Mouse (Mus musculus) thymus, postnatal 25 days (tissue): ENCODE measurements around the gene Exoc3l2.

Experiments
- DNase-seq: peaks from one replicate; pipeline ENCODE4 v3.0.0; 2022

Exoc3l2 gene

DNA sequence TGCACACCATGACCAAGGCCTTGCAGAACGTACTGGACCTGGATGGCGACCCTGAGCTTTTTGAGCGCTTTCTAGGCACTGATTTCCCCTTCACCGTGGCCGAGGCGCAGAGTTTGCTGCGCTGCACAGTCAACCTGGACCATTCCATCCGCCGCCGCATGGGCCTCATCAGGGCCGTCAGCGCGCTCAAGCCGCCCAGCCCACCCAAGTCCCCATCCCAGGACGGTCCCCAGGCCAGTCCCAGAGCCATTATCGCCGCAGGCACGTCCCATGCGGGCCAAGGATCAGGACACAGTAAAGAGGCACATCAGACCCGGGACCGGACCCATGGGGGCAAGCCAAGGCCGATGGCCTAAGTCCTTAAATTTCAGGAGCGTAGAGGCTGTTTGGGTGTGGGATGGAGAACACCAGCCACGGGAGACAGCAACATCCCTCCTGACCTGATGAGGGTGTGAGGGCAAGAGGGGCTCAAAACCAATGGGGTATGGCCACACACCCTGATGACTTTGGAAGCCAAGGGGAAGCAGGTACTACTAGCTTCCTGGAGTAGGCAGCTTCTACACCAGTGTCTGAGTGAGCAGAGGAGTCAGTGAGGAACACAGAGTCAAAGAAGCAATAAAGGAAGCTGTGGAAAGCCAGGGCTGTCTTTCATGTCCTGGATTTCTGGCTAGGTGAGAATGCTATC lies 61.4 kb downstream of the Exoc3l2 start:
- DNase-seq = no peak

GRCm38 (mm10) chr7:19525105-19525481 lies 62.0 kb downstream of the Exoc3l2 start:
- DNase-seq = no peak

DNA sequence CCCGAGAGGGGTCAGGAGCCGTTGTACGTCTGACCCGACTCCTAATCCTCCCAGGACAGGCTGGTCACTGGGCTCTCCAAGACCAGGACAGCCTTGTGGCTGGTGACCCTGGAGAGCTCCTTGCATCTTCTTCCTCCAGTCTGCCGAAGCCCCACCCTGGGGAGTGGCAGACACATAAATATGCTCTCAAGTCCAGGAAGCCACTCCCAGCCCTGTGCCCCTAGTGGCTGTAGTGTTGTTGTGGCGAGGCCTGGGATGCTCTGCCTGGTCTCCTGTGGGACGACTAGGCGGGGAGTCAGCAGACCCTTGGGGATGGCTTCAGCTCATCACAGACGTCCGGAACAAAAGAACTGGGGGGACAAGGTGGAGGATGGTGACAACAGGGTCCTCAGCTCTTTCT lies 67.9 kb downstream of the Exoc3l2 start:
- no peak for DNase-seq

DNA sequence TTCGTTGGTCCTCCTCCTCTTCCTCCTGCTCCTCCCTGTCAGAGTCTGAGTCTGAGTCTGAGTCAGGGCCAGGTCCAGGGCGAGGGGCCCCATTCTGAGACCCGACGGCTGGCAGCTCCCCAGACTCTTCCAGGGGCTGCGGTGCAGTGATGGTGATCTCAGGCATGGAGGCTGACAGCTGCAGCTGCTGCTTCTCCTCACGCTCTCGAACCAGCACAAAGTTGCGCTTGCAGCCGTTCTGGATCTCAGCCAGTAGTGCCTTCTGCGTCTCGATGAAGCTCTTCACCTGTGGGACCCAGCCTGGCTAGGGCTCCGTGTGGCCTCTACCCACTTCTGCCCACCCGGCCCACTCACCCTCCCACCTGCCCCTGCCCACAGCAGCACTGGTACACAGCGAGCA lies 69.1 kb downstream of the Exoc3l2 start:
- DNase-seq = no peak

GRCm38 (mm10) chr7:19534676-19535075 lies 71.5 kb downstream of the Exoc3l2 start:
- DNase-seq = no peak

DNA sequence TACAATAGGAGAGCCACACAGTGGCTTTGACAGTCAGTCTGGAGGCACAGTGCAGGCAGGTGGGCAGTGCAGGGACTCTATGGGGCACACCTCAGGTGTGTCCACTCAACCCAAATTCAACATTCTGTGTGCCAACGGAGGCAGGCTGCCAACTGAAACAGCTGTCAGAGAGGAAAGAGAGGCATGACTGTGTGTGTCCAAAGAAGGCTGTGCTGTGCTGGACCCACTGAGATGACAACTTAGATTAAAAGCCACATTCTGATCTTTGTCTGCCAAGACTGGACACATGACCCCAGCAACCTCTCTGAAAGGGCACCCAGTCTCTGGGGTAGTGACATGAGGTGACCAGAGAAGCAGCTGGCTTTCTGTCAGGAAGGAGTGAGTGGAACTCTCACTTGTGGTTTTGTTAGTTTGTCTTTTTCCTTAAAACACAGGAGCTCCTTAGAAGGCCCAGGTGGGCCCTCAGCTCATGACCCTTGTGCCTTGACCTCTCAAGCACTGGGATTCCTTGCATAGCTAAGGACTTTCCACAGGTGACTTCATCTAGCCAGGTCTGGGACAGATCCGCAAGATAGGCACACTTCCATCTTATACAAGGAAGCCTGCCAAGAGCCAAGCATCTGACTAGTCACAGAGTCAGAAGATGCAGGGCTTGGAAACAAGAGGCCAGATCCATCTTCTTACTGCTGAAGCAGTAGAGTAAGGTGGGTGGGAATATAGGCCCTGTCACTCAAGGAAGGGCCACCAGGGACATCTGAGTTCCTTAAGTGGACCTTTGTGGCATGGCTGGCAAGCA lies 77.8 kb downstream of the Exoc3l2 start:
- DNase-seq = no peak

DNA sequence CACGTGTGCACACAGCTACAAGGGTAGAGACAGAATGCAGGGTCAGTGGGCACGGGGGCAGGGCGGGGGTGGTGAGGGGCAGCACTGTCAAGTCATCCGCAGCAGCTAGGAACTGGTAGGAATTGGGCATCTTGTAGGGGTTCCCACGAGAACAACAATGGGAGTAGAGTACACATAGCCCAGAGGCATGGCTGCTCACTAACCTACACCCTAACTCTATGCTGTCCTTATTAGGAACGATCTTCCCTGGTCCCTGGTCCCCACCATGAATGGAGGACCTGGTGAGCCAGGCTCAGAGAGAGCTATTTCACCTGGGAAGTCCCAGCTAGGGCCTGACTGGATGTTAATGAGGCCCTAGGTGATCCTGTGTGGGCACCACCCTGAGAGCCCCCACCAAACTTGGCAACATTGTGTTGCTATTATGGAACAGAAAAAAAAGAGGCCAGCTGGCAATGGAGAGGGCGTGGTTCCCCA lies 78.6 kb downstream of the Exoc3l2 start:
- no peak for DNase-seq

- DNase-seq = no peak
These were observed 79.1 kb downstream of the Exoc3l2 start for GRCm38 (mm10) chr7:19542155-19542691.

GRCm38 (mm10) chr7:19543584-19543983 lies 80.5 kb downstream of the Exoc3l2 start:
- DNase-seq = peak; percentile 70

- no peak for DNase-seq
These were observed 82.9 kb downstream of the Exoc3l2 start for GRCm38 (mm10) chr7:19546007-19546406.
